Comparison of ENCODE assay signal across 8 mouse cellular contexts in the genomic region with DNA sequence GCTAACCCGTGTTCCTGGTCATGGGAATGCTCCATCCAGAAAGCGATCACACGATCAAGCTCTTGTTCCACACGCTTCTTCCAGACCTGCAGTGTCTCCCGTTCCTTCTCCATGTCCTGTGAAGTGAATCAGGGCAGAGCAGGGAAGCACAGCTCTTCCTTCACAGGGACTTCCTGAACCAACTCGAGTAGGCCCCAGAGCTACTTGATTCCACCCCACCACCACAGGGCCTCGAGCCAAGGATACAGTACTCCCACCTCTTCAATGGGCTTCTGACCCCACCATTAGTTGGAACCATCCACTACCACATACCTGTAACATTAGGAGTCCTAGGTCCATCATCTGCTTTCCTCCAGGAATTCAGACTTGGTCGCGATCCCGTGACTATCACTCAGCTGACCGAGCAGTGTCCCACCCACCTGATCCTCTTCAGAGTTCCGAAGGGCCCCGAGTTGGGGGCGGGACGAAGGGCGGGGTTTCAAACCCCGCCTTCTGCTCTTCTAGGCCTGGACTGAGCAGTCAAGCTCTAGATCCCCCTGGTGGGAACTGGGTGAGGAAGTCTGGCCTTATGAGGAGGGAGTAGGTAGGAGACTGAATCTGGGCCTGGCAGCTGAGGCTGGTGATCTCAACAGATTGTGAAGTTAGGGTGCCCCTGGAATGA. TPM values are rescaled to one million over a fixed set of nuclear protein-coding genes. Genes with fewer than 3 reads are reported as not detected.
DNase-seq lines count a peak whose midpoint lies in the region; ATAC-seq lines count a peak whose summit lies in the region.

TSS of gene Renbp (minus strand) at position 449 of the 661 bp plus-strand sequence.

- 0 out of 2 replicates have a peak within 1 kb of the TSS, but pooled peaks have one; percentile 18 for H3K9ac ChIP-seq in liver, embryonic 15.5 days

- H3K27me3 ChIP-seq in liver, embryonic 15.5 days: no peaks in the 10 kb centered on the region

- WGBS in liver, embryonic 15.5 days (ENCODE audit: insufficient replicate concordance): 32% methylated on average over 17 of the region's 17 CpGs

- peak; percentile 85 for ATAC-seq in liver, embryonic 15.5 days (ENCODE audit: insufficient read depth)

- peak; percentile 58 for DNase-seq in layer of hippocampus, adult 11-12 months (ENCODE audit: low spot score)
- DNase-seq in layer of hippocampus, postnatal 25 days (ENCODE audit: extremely low spot score in 1 of 2, low spot score in 1 of 2): no peak
- peak; percentile 66 for DNase-seq in c-Kit-positive CD71-negative TER-119-negative erythroid progenitor cells, embryonic 14.5 days (ENCODE audit: low read depth)
- DNase-seq in gastrocnemius, postnatal 25 days: peak; percentile 60
- DNase-seq in induced T-regulatory cell, adult 2 months (ENCODE audit: low read depth): peak; percentile 71
- DNase-seq in natural killer cell, adult 2 months (ENCODE audit: low spot score in 2 of 2): peak; percentile 29 to 60
- peak; percentile 55 for DNase-seq in thymus, postnatal 25 days

- peaks cover 26% of the 10 kb centered on the region for H3K4me1 ChIP-seq in liver, embryonic 15.5 days (replicated peaks)

- H3K4me2 ChIP-seq in liver, embryonic 15.5 days: peak within 1 kb of the TSS; percentile 52

- H3K9me3 ChIP-seq in liver, embryonic 15.5 days (replicated peaks): no peaks in the 10 kb centered on the region

- no peak within 1 kb of the TSS for H3K27ac ChIP-seq in liver, embryonic 15.5 days (replicated peaks)

- H3K36me3 ChIP-seq in liver, embryonic 15.5 days (replicated peaks): no peaks in the 10 kb centered on the region

- peak within 1 kb of the TSS; percentile 33 for H3K4me3 ChIP-seq in liver, embryonic 15.5 days (replicated peaks)

RNA-seq across cellular contexts. Expression of gene Renbp, which starts in this region (rescaled TPM):
- total RNA-seq in layer of hippocampus, postnatal 25 days (2021): 1 to 10 TPM; 3.6 to 4.2 TPM
- total RNA-seq in gastrocnemius, postnatal 25 days (2021): 1 to 10 TPM; 1.7 to 2.5 TPM
- 19.6 and 22.6 TPM in 2 replicates for polyA plus RNA-seq in liver, embryonic 15.5 days (2015; fragmentation: Nextera tagmentation; extraction: Ambion mirVana)

Comparison
In these comparisons a context has a peak if more than half of its experiments do, and no peak if none do; other contexts are left out.
1. DNase-seq: peak in layer of hippocampus, adult 11-12 months (single experiment), c-Kit-positive CD71-negative TER-119-negative erythroid progenitor cells, embryonic 14.5 days (single experiment), gastrocnemius, postnatal 25 days (single experiment), induced T-regulatory cell, adult 2 months (single experiment), natural killer cell, adult 2 months (2 of 2) and thymus, postnatal 25 days (single experiment); none in layer of hippocampus, postnatal 25 days (0 of 2).